Mouse (Mus musculus) erythroid progenitor cell, adult 5-6 weeks (primary cell): ENCODE data around the gene Dmpk. TPM values are rescaled to one million over a fixed set of nuclear protein-coding genes. Genes with fewer than 3 reads are reported as not detected.

Experiments used
- ATAC-seq: replicated peaks from 2 replicates; pipeline ENCODE4 v1.8.0; 2016; ENCODE audit warnings: moderate number of reproducible peaks, mild to moderate bottlenecking, moderate TSS enrichment, inconsistent platforms; ENCODE audit not compliant: poor library complexity, low FRiP score, severe bottlenecking
- total RNA-seq, 2 experiments: library from RNA; stranded (forward) in 1 of 2; stranded (reverse) in 1 of 2; fragments of 150-400 nt in 1 of 2; fragments of 186-747, 209-891 nt in 1 of 2; gene quantifications; 2 replicates each; pipeline versions ENCODE4 v1.2.3 to v1.2.4; 2015 to 2017; ENCODE audit warnings: low replicate concordance in 2 of 2

Dmpk gene
- total RNA-seq, 2 experiments from 2014 or later = 5.0 to 15.9 TPM

DNA sequence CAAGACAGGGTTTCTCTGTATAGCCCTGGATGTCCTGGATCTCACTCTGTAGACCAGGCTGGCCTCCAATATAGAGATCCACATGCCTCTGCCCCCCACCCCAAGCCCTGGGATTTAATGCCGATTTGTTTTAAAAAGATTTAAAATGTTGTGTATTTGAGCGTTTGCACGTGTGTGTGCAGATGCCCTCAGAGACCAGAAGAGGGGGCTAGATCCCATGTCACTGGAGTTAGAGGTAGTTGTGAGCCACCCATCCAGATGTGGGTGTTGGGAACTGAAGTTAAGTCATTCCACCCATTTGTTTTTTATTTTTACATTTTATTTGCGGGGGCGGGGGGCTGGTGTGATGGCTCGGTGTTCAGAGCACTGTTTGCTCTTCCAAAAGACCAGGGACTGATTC lies 9.2 kb upstream of the Dmpk start:
- ATAC-seq = no peak

GRCm38 (mm10) chr7:19075231-19075630 lies 8.4 kb upstream of the Dmpk start:
- ATAC-seq = no peak

GRCm38 (mm10) chr7:19075723-19076585 lies 7.7 kb upstream of the Dmpk start, which contains the start of gene Dmwd:
TSS of gene Dmwd (plus strand) at chr7:19076227.
- ATAC-seq = peak; percentile 89

- peak; percentile 65 for ATAC-seq
Measured at GRCm38 (mm10) chr7:19076586-19076991, 7.1 kb upstream of the Dmpk start.

GRCm38 (mm10) chr7:19077761-19078160 lies 5.9 kb upstream of the Dmpk start:
- ATAC-seq = no peak

GRCm38 (mm10) chr7:19078732-19079131 lies 4.9 kb upstream of the Dmpk start:
- ATAC-seq = no peak

DNA sequence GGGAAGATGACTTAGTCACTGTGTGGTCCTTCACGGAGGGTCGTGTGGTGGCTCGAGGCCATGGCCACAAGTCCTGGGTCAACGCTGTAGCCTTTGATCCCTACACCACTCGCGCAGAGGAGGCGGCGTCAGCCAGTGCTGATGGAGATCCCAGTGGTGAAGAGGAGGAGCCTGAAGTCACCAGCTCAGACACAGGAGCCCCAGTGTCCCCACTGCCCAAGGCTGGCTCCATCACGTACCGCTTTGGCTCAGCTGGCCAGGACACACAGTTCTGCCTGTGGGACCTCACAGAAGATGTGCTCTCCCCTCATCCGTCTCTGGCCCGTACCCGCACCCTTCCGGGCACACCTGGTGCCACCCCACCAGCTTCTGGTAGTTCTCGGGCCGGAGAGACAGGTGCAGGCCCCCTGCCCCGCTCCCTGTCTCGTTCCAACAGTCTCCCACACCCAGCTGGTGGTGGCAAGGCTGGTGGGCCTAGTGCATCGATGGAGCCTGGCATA lies 3.1 kb upstream of the Dmpk start:
- no peak for ATAC-seq

DNA sequence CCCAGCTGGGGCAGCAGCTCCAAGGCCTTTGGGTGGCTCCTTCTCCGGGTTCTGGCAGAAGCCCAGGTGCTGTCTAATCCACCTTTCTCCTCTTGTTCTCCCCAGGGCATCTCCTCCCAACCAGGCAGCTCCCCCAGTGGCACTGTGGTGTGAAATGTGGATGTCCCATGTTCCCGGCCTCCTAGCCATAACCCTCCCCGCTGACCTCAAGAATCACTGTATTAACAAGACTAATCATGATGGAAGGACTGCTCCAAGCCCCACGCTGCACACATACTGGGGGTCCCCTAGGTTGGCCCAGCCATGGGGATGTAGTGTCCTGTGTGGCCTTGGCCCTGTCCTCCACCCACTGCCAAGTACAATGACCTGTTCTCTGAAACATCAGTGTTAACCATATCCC lies 1.5 kb upstream of the Dmpk start:
- ATAC-seq = no peak

DNA sequence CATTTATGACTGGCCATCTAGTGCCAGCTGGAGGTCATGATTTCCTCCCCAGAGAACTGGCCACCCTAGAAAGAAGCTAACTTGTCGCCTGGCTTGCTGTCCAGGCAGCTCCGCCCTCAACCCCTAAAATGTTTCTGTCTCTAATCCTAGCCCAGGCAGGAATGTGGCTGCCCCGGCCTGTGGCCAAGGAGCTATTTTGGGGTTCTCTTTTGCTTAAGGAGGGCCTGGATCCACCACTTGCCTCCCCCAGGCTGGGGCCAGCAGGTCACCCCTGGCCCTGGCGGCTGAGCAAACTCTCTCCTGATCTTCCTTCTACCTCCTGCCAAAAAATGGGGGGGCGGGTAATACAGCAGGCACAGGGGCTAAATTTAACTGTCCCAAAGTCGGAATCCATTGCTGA lies 553 bp upstream of the Dmpk start:
- no peak for ATAC-seq

GRCm38 (mm10) chr7:19084277-19084771 lies 675 bp downstream of the Dmpk start:
- ATAC-seq = no peak

- no peak for ATAC-seq
Measured at GRCm38 (mm10) chr7:19084921-19085473, 1.3 kb downstream of the Dmpk start.

- no peak for ATAC-seq
Measured at GRCm38 (mm10) chr7:19085495-19085894, 1.8 kb downstream of the Dmpk start.

- ATAC-seq = peak; percentile 84
Measured at GRCm38 (mm10) chr7:19086042-19086441, 2.4 kb downstream of the Dmpk start.

DNA sequence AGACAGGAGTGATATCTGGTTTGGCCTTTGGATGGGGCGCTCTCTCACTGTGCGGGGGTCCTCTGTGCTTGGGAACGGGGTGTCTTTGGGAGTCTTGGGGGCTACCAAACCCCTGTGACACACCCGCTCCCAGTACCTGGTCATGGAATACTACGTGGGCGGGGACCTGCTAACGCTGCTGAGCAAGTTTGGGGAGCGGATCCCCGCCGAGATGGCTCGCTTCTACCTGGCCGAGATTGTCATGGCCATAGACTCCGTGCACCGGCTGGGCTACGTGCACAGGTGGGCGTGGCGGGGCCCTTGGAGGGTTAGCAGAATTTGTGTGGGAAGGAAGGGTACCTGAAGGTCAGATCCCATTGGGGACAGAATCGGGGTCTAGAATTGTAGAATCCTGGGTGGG lies 3.1 kb downstream of the Dmpk start:
- no peak for ATAC-seq

GRCm38 (mm10) chr7:19088813-19089212 lies 5.2 kb downstream of the Dmpk start:
- ATAC-seq = peak; percentile 42

GRCm38 (mm10) chr7:19091913-19092312 lies 8.3 kb downstream of the Dmpk start:
- ATAC-seq = no peak

DNA sequence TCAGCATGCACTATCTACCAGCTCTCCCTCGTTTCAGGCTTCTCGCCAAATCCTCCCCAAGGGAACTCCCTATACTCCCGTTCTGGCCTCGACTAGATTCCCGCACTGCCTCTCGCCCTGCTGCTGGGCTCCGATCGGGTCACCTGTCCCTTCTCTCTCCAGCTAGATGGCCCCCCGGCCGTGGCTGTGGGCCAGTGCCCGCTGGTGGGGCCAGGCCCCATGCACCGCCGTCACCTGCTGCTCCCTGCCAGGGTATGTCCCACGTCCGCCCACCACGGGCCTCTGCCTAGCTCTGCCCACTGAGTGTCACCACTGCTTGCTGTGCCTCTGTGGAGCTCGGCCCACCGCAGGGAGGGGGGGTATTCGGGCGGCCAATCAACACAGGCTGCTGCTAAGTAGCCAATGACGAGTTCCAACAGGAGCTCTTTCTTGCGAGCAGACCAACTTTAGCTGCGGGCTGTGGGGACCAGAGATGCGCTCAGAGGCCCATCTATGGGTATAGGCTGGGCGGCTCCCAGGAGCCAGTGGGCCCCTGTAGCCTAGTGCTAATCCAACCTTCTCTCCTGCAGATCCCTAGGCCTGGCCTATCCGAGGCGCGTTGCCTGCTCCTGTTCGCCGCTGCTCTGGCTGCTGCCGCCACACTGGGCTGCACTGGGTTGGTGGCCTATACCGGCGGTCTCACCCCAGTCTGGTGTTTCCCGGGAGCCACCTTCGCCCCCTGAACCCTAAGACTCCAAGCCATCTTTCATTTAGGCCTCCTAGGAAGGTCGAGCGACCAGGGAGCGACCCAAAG lies 8.9 kb downstream of the Dmpk start:
- ATAC-seq = no peak

DNA sequence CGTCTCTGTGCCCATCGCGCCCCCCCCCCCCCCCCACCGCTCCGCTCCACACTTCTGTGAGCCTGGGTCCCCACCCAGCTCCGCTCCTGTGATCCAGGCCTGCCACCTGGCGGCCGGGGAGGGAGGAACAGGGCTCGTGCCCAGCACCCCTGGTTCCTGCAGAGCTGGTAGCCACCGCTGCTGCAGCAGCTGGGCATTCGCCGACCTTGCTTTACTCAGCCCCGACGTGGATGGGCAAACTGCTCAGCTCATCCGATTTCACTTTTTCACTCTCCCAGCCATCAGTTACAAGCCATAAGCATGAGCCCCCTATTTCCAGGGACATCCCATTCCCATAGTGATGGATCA lies 9.5 kb downstream of the Dmpk start:
- peak; percentile 77 for ATAC-seq

DNA sequence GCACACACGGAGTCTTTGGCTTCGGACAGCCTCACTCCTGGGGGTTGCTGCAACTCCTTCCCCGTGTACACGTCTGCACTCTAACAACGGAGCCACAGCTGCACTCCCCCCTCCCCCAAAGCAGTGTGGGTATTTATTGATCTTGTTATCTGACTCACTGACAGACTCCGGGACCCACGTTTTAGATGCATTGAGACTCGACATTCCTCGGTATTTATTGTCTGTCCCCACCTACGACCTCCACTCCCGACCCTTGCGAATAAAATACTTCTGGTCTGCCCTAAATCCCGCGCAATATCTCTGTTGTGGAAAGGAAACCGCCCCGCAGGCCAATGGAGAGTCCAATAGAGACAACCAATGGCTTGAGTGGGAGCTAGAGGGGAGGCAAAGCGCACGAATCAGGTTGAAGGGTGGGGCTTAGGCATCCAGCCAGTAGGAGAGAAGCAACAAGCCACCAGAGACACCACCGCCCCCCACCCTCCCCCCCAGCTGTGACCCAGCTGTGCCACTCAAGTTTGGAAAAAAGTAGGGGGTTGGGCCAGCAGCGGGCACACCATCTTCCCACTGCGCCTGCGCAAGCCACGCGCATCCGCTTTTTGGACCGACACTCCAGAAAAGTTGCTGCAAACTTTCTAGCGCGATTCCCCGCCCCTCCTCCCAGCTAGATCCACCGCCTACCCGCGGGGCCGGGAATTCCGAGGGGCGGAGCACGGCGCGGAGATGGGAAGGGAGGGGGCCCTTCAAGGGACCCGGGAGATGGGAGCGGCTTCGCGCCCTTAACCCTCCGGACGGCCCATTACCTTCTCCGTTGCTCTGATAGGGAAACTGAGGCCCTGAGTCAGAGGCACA lies 10.1 kb downstream of the Dmpk start:
- peak; percentile 67 for ATAC-seq

- no peak for ATAC-seq
Measured at GRCm38 (mm10) chr7:19094471-19094825, 10.8 kb downstream of the Dmpk start, which contains the start of gene Six5. TSS of gene Six5 (plus strand) at chr7:19094594.
